Mouse (Mus musculus): Measurements from ENCODE around the gene Apoa5. TPM values are rescaled to one million over a fixed set of nuclear protein-coding genes. Genes with fewer than 3 reads are reported as not detected.
"Not testable (repeated sequence)": the region's sequence is repeated elsewhere in the genome, so short reads cannot be mapped to it uniquely, and the experiment has no call there.

Gene Apoa5
- total RNA-seq, 4 experiments from 2014 or later: 0.10 to 0.41 TPM; not detected in 2

- no peak for DNase-seq
These were observed 692 bp downstream of the Apoa5 start for GRCm38 (mm10) chr9:46269125-46269524.

GRCm38 (mm10) chr9:46270782-46271181, 2.3 kb downstream of the Apoa5 start:
- no peak for DNase-seq

GRCm38 (mm10) chr9:46272070-46272469, 3.6 kb downstream of the Apoa5 start:
- no peak for DNase-seq

DNA sequence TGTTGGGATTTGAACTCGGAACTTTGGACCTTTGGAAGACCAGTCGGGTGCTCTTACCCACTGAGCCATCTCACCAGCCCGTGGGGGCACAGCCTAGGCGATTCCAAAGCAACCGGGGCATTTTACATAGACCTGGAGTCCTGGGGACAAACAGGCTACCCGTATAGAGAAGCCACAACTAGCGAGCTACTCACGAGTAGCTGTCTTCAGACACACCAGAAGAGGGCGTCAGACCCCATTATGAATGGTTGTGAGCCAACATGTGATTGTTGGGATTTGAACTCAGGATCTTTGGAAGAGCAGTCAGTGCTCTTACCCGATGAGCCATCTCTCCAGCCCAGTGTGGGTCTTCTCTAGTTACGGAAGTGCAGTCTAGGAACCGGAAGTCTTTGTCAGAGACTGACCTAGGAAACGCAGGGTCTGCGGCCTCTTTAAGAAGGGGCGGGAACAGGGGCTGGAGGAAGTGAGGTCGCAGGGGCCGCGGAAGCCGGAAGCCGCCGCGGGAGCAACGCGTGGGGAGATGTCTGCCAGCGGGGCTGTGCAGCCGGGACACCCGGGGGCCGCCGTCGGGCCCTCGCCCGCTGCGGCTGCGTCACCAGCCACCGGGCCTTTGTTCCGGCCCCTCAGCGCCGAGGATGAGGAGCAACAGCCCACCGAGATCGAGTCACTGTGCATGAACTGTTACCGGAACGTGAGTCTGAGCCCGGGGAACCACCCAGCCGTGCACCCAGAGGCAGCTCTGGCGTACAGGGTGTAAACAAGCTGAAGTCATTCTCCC, 4.4 kb downstream of the Apoa5 start, which contains the start of gene Zpr1:
Gene Zpr1 (plus strand): TSS at position 388 of the 778 bp plus-strand sequence.
- peak; percentile 88 for DNase-seq

DNA sequence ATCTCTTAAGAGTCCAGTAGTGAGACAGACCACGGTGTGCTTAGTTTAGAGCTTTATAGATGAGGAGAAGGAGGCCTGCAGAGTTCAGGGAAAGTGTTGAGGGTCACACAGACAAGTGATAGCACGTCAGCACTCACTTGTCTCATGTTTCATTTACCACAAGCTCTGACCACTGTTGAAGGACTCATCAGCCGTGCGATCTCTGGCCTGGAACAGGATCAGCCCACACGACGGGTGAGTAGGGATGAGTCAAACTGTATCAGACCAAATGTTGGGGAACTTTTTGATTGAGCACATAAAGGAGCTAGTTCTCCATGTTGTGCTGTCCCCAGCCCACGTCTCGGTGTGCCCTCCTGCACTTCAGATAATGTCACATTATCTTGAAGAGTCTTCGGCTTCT, 6.1 kb downstream of the Apoa5 start:
- DNase-seq: no peak

DNA sequence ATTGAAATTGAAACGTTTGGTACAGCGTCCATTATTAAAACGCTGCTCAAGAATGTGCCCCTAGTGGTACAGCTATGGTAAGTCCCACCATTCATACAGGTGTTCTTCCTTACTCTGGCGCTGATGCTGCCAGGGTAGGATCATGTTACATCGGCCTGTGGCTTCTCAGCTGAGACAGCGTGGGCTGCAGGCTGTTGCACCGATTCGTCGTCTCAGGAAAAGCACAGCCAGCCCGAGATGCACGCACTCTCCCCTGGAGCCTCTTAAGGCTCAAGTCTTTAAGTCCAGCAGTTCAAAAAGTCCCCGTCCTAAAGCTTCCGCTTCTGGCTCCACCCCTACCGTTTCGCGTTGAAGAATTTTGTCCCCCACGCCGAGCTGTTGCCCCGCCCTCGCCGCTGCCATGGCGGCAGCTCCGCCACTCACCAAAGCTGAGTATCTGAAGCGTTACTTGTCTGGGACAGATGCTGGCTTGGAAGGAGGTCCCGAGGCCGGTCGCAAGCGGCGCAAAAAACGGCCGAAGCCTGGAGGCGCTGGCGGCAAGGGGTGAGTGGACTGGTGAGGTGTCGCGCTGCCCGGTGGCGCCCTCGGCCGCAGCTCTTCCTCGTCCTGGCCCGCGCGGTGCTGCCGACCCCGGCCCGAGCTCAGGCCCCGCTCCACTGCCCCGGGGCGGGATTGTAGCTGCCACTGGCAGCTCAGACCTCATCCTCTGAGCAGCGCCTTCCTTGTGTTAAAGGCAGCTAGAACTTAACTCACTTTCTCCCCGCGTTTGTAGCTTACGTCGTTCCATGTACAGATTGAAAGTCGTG, 14.4 kb downstream of the Apoa5 start, which contains the start of gene Bud13:
Gene Bud13 (plus strand): TSS at position 378 of the 806 bp plus-strand sequence.
- DNase-seq: peak; percentile 87

GRCm38 (mm10) chr9:46298381-46298780, 29.9 kb downstream of the Apoa5 start:
- DNase-seq: no peak

DNA sequence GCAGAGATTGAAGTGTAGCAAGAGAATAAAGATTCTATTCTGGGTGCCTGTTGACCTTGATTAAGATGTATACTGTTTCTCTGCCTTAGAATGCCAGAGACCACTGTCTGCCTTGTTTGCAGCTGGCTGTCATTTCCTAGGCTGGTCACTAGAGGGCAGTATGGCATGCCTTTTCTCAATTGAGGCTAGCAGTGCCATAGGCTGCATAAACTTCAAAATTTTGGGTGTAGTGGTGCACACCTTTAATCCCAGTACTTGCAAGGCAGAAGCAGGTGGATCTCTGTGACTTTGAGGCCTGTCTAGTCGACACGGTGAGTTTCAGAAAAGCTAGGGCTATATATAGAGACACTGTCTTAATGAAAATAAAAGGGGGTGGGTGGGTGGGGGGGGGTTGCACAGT, 33.7 kb downstream of the Apoa5 start:
- DNase-seq: no peak

DNA sequence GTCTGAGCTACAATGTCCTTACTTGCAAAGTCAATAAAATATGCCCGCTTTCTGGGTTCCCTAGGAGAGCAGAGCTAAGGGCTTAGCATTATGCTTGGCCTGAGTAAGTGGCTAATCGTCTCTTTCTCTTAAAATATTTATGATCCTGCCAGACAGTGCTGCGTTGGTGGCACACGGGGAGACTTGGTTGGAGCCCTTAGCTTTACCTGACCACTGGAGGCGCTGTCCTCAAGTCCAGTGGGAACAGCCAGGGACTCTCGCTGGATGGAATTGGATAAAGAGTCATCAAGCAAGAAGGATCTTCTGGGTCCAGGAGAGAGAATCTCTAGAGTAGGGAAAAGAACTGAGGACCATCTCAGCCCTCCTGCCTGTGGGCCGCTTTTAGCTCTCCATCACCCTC, 40.7 kb downstream of the Apoa5 start:
- no peak for DNase-seq

DNA sequence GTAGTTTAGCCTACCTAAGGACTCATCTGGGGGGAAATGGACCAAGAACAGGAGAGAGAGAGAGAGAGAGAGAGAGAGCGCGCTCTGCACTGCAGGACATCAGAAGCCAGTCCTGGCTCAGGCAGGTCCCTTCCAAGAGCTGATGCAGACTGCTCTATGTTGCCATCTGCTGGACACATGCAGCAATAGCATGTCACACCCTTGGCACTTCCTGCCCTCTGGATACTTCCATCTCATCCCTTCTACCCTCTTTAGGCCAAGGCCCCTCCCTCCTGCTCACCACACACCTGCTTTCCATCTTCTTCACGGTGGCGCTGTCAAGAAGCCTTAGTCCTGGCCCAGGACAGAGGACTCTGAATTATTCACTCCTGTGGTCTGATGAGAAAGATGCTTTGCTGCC, 46.1 kb downstream of the Apoa5 start:
- DNase-seq: peak; percentile 22

- DNase-seq: no peak
These were observed 46.5 kb downstream of the Apoa5 start for GRCm38 (mm10) chr9:46314921-46315320.

GRCm38 (mm10) chr9:46315807-46316365, 47.5 kb downstream of the Apoa5 start:
- DNase-seq: no peak

DNA sequence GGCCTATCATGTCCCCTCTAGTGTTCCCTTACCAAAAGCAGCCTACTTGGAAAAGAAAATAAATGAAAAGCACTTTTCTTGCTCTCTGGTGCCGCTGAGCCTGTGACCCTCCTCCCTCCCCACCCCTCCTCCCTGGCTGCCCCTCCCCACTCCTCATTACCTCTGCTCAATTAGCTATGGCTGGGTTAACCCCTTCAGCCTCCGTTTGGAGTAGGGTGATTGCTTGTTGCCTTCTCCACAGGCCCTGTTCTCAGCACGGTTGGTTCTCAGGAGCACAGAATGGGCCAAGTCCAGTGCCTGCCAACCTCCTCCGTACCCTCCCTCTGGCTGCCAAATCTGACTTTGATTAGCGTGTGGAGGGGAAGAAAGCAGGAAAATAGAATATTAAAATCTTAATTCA, 48.0 kb downstream of the Apoa5 start:
- DNase-seq: no peak

DNA sequence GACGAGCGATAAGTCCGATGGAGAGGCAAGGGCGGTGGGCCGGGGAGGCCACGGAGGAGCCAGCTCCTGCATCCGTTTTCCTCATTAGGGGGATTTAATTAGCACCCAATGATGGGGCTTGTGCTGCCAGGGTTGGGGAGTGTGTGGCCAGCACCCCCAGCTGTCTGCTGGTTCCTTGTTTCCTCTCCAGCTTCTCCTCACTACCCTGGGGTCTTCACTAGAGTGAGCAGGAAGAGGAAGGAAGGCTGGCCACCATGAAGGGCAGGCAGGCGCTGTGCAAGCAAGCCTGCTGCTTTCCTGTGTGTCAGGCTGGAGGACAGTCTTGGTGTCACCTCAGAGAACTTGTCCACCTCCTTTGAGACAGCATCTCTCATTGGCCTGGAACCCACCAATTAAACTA, 48.5 kb downstream of the Apoa5 start:
- DNase-seq: no peak

DNA sequence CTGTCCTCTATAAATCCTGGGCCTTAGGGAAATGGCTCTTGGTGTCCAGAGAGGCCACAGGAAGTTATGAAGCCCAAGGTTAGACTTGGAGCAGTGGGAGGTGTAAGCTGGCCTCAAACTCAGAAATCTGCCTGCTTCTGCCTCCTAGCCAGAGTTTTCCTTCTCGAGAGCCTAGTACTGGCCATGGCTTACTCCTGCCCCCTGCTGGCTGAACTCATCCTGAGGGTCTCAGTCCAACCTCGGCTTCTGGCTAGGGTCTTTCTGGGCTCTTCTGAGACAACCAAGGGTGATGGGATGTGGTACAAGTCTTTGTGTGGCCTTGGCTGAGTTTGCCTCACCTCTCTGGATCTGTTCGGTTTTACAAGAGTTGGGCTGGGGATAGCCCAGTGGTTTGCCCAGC, 49.5 kb downstream of the Apoa5 start:
- no peak for DNase-seq

DNA sequence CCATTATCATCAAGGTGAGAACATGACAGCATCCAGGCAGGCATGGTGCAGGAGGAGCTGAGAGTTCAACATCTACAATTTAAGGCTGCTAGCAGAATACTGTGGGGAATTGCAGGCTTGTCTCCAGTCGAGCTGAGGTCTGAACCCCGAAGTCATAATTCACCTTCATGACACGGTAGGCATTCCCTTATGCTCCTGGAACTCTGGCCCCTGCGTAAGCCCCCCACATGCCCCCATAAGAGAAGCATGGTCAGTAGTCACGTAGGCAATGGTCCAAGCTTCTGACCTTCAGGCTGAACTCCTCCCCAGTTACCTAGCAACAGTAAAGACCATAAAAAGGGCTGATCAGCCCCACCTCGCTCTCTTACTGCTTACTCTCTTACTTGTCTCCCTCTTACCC, 51.5 kb downstream of the Apoa5 start, which contains the start of gene 4931429L15Rik:
Gene 4931429L15Rik (minus strand): TSS at position 101 of the 400 bp plus-strand sequence.
- DNase-seq: not testable (repeated sequence)

DNA sequence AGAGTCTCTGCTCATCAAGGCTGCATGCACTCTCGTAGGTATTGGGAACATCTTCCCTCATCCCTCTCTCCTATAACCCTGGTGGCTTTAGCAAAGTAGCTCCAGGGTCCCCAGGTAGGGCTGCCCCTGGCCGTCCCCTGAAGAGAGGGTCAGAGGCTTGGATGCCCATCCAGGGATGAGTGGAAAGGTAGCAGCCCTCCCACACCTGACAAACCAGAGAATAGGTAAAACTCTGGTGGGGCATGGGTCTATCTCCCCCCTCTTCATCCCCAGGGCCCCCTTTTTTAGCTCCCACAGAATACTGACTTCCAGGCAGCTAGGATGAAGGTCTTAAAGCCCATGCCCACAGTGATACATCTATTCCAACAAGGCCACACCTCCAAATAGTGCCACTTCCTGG, 52.0 kb downstream of the Apoa5 start:
- DNase-seq: no peak

Other genes with a start within 250 kb of the Apoa5 start
- gene Apoa1, start 40.1 kb upstream of the Apoa5 start, total RNA-seq (2022): 1 to 10 TPM in 3 of 4 experiments, not detected in 1; 1.2 to 3.5 (median 1.5) TPM
- 1 to 10 TPM in 3 of 4 experiments, not detected in 1; 1.5 to 4.7 (median 4.2) TPM for gene Apoc3, start 33.0 kb upstream of the Apoa5 start, total RNA-seq (2022)
- gene Apoa4, start 27.9 kb upstream of the Apoa5 start, total RNA-seq (2022): under 1 TPM in 1 of 4 experiments, not detected in 3; 0.16 TPM
- gene Zpr1, start 4.4 kb downstream of the Apoa5 start, total RNA-seq (2022): 10 to 100 TPM; 42.2 to 44.5 (median 42.9) TPM
- 10 to 100 TPM; 10.4 to 14.9 (median 10.7) TPM for gene Bud13, start 14.4 kb downstream of the Apoa5 start, total RNA-seq (2022)
- gene 4931429L15Rik, start 51.4 kb downstream of the Apoa5 start, total RNA-seq (2022): not detected

Measured in adrenal gland, adult 8-10 months (tissue).